13 mouse cellular contexts compared by ENCODE assay signal in genomic region chr4:138800134-138800744, GRCm38 (mm10). TPM values are rescaled to one million over a fixed set of nuclear protein-coding genes. Genes with fewer than 3 reads are reported as not detected.
DNase-seq lines count a peak whose midpoint lies in the region; ATAC-seq and TF ChIP-seq lines count a peak whose summit lies in the region.
"Had no signal": no experiment of that assay in that cellular context is flagged by ENCODE, and none has a peak within 500 bp of the region (broad histone marks: within the 10 kb centered on the region; RNA-seq: fewer than 3 reads in every experiment).

No protein-coding gene starts in this region.

- no peaks in the 10 kb centered on the region for H3K27me3 ChIP-seq in heart, embryonic 12.5 days (replicated peaks)
- H3K27me3 ChIP-seq in lung, embryonic 15.5 days = no peaks in the 10 kb centered on the region
- no peaks in the 10 kb centered on the region for H3K27me3 ChIP-seq in kidney, adult 2 months (replicated peaks; ENCODE audit: control insufficient read depth, insufficient read depth, low read length)
- H3K27me3 ChIP-seq in neural tube, embryonic 14.5 days (ENCODE audit: control insufficient read depth, insufficient read depth, low read length) = no peaks in the 10 kb centered on the region
- H3K27me3 ChIP-seq: embryonic facial prominence, embryonic 15.5 days; liver, embryonic 15.5 days had no signal

- no peak overlapping the region for H3K4me3 ChIP-seq in heart, embryonic 12.5 days
- no peak overlapping the region for H3K4me3 ChIP-seq in lung, embryonic 15.5 days
- no peak overlapping the region for H3K4me3 ChIP-seq in kidney, adult 2 months (ENCODE audit: insufficient read depth, low read depth, low read length)
- H3K4me3 ChIP-seq in neural tube, embryonic 14.5 days (ENCODE audit: low read depth, low read length) = no peak overlapping the region
- H3K4me3 ChIP-seq: embryonic facial prominence, embryonic 15.5 days; layer of hippocampus, adult 2 months; liver, embryonic 15.5 days had no signal

- no peak overlapping the region for H3K4me2 ChIP-seq in heart, embryonic 12.5 days
- no peak overlapping the region for H3K4me2 ChIP-seq in lung, embryonic 15.5 days
- no peak overlapping the region for H3K4me2 ChIP-seq in neural tube, embryonic 14.5 days (ENCODE audit: low read depth, low read length)
- H3K4me2 ChIP-seq: embryonic facial prominence, embryonic 15.5 days; liver, embryonic 15.5 days had no signal

- no peaks in the 10 kb centered on the region for H3K36me3 ChIP-seq in heart, embryonic 12.5 days
- H3K36me3 ChIP-seq in lung, embryonic 15.5 days = no peaks in the 10 kb centered on the region
- no peaks in the 10 kb centered on the region for H3K36me3 ChIP-seq in kidney, adult 2 months (ENCODE audit: control insufficient read depth, insufficient read depth, low read length)
- no peaks in the 10 kb centered on the region for H3K36me3 ChIP-seq in neural tube, embryonic 14.5 days (ENCODE audit: control insufficient read depth, insufficient read depth, low read length)
- H3K36me3 ChIP-seq: embryonic facial prominence, embryonic 15.5 days; liver, embryonic 15.5 days had no signal

- no peak for TF ChIP-seq CTCF in kidney, adult 2 months (conservative IDR thresholded peaks at IDR 0.05; ENCODE audit: insufficient read depth, insufficient read length, low read depth, low read length)

- DNase-seq in heart, adult 11 months = peak; percentile 83
- DNase-seq in lung, postnatal 14 days = no peak
- peak; percentile 90 for DNase-seq in kidney, adult 2 months
- DNase-seq in testis, postnatal 14 days (ENCODE audit: low spot score) = no peak
- DNase-seq in testis, postnatal 10 days (ENCODE audit: low spot score) = no peak
- DNase-seq: cerebellum, adult 11 months; thymus, postnatal 14 days had no signal

- no peak for ATAC-seq in heart, embryonic 12.5 days (ENCODE audit: insufficient number of reproducible peaks, low FRiP score)
- ATAC-seq in lung, embryonic 15.5 days (ENCODE audit: borderline replicate concordance, extremely low read depth, low FRiP score, low TSS enrichment) = peak; percentile 43; the same call in 1 of the 2 replicates
- peak; percentile 68 for ATAC-seq in neural tube, embryonic 14.5 days (ENCODE audit: low read depth)

- H3K9ac ChIP-seq in heart, embryonic 12.5 days = no peak overlapping the region
- H3K9ac ChIP-seq in lung, embryonic 15.5 days = no peak overlapping the region
- no peak overlapping the region for H3K9ac ChIP-seq in neural tube, embryonic 14.5 days (replicated peaks; ENCODE audit: low read depth, low read length)
- H3K9ac ChIP-seq: embryonic facial prominence, embryonic 15.5 days; liver, embryonic 15.5 days had no signal

- 65% methylated on average over 12 of the region's 12 CpGs for WGBS in heart, embryonic 12.5 days
- WGBS in lung, embryonic 15.5 days = 49% methylated on average over 12 of the region's 12 CpGs
- 13% methylated on average over 12 of the region's 12 CpGs for WGBS in kidney, adult 2 months
- WGBS in neural tube, embryonic 14.5 days = 52% methylated on average over 12 of the region's 12 CpGs

- H3K27ac ChIP-seq in heart, embryonic 12.5 days (ENCODE audit: poor library complexity, severe bottlenecking) = no peak overlapping the region
- H3K27ac ChIP-seq in lung, embryonic 15.5 days = no peak overlapping the region
- peak overlapping the region; percentile 15; the same call in 1 of the 2 replicates for H3K27ac ChIP-seq in kidney, adult 2 months (ENCODE audit: insufficient read depth, low read depth, low read length)
- H3K27ac ChIP-seq in neural tube, embryonic 14.5 days (ENCODE audit: low read depth, low read length) = no peak overlapping the region
- H3K27ac ChIP-seq: embryonic facial prominence, embryonic 15.5 days; layer of hippocampus, adult 2 months; liver, embryonic 15.5 days had no signal

- H3K9me3 ChIP-seq in heart, embryonic 12.5 days (replicated peaks) = no peaks in the 10 kb centered on the region
- H3K9me3 ChIP-seq in lung, embryonic 15.5 days = no peaks in the 10 kb centered on the region
- no peaks in the 10 kb centered on the region for H3K9me3 ChIP-seq in neural tube, embryonic 14.5 days (ENCODE audit: control insufficient read depth, low read length)
- H3K9me3 ChIP-seq: embryonic facial prominence, embryonic 15.5 days; liver, embryonic 15.5 days had no signal

- H3K4me1 ChIP-seq in heart, embryonic 12.5 days (replicated peaks) = peaks cover 12% of the 10 kb centered on the region; the same call in 1 of the 2 replicates
- peaks cover 18% of the 10 kb centered on the region for H3K4me1 ChIP-seq in lung, embryonic 15.5 days
- H3K4me1 ChIP-seq in kidney, adult 2 months (ENCODE audit: control insufficient read depth, insufficient read depth, low read length) = 0 out of 2 replicates have a peak, but pooled peaks cover 3% of the 10 kb centered on the region
- H3K4me1 ChIP-seq in neural tube, embryonic 14.5 days (ENCODE audit: control insufficient read depth, insufficient read depth, low read length) = 0 out of 2 replicates have a peak, but pooled peaks cover 8% of the 10 kb centered on the region
- H3K4me1 ChIP-seq: liver, embryonic 15.5 days had no signal

- TF ChIP-seq POLR2A in kidney, adult 2 months (IDR thresholded peaks at IDR 0.05; ENCODE audit: low read depth, low read length) = no peak

RNA-seq across cellular contexts. Expression of gene Pla2g2d, which starts 24.7 kb away (rescaled TPM):
- not detected in 2 replicates for polyA plus RNA-seq in heart, embryonic 12.5 days (2016; fragmentation: Nextera tagmentation; extraction: Ambion mirVana)
- polyA plus RNA-seq in lung, embryonic 15.5 days (2015; fragmentation: Nextera tagmentation; extraction: Ambion mirVana) = not detected in 2 replicates
- 0.64 and 8.4 TPM in 2 replicates for polyA plus RNA-seq in kidney, adult 2 months (2012; rRNA removed)
- polyA plus RNA-seq in neural tube, embryonic 14.5 days (2014; fragmentation: Nextera tagmentation; extraction: Ambion mirVana) = 1.6 and 2.6 TPM in 2 replicates
- polyA plus RNA-seq: liver, embryonic 15.5 days had no signal

RNA-seq across cellular contexts. Expression of gene Pla2g2f, which starts 42.8 kb away (rescaled TPM):
- not detected in 2 replicates for polyA plus RNA-seq in heart, embryonic 12.5 days (2016; fragmentation: Nextera tagmentation; extraction: Ambion mirVana)
- not detected in 2 replicates for polyA plus RNA-seq in lung, embryonic 15.5 days (2015; fragmentation: Nextera tagmentation; extraction: Ambion mirVana)
- 0.03 TPM in 1 of 2 replicates, not detected in the other for polyA plus RNA-seq in kidney, adult 2 months (2012; rRNA removed)
- not detected in 2 replicates for polyA plus RNA-seq in neural tube, embryonic 14.5 days (2014; fragmentation: Nextera tagmentation; extraction: Ambion mirVana)
- polyA plus RNA-seq: liver, embryonic 15.5 days had no signal

Comparison
In these comparisons a context has a peak if more than half of its experiments do, and no peak if none do; other contexts are left out.
1. DNase-seq: peak in heart, adult 11 months (single experiment) and kidney, adult 2 months (single experiment); none in lung, postnatal 14 days (single experiment), testis, postnatal 14 days (single experiment) and testis, postnatal 10 days (single experiment).